Mouse (Mus musculus) midbrain, embryonic 15.5 days (tissue): Measurements from ENCODE around the gene Mlkl. TPM values are rescaled to one million over a fixed set of nuclear protein-coding genes. Genes with fewer than 3 reads are reported as not detected.
"Not testable (repeated sequence)": the region's sequence is repeated elsewhere in the genome, so short reads cannot be mapped to it uniquely, and the experiment has no call there.

Experiments
- ATAC-seq: fragments of 200-750 bp; cut with Nextera tagmentation; replicated peaks from 2 replicates; pipeline ENCODE4 v1.8.0; 2017; ENCODE audit warnings: moderate TSS enrichment
- H3K27ac ChIP-seq: fragments of 300-500 bp; sonication (generic); 2 replicates; pipeline ENCODE4 v1.5.1; 2015; ENCODE audit warnings: mild to moderate bottlenecking, inconsistent platforms
- H3K27me3 ChIP-seq: fragments of 300-500 bp; sonication (generic); replicated peaks from 2 replicates; pipeline ENCODE4 v1.6.1; 2015; ENCODE audit warnings: inconsistent platforms
- H3K36me3 ChIP-seq: fragments of 300-500 bp; sonication (generic); replicated peaks from 2 replicates; pipeline ENCODE4 v1.6.1; 2015; ENCODE audit warnings: inconsistent platforms
- H3K4me1 ChIP-seq: fragments of 300-500 bp; sonication (generic); 2 replicates; pipeline ENCODE4 v1.6.1; 2015; ENCODE audit warnings: inconsistent platforms
- H3K4me2 ChIP-seq: fragments of 300-500 bp; sonication (generic); 2 replicates; pipeline ENCODE4 v1.6.1; 2015; ENCODE audit warnings: inconsistent platforms, mild to moderate bottlenecking, moderate library complexity
- H3K4me3 ChIP-seq: fragments of 300-500 bp; sonication (generic); 2 replicates; pipeline ENCODE4 v1.5.1; 2015; ENCODE audit warnings: mild to moderate bottlenecking, inconsistent platforms
- H3K9ac ChIP-seq: fragments of 300-500 bp; sonication (generic); 2 replicates; pipeline ENCODE4 v1.6.1; 2015; ENCODE audit warnings: mild to moderate bottlenecking, inconsistent platforms
- H3K9me3 ChIP-seq: fragments of 300-500 bp; sonication (generic); 2 replicates; pipeline ENCODE4 v1.6.1; 2016; ENCODE audit warnings: inconsistent platforms
- WGBS: fragments of 180-500 bp; shearing (Covaris S2); methylation state at CpG from one replicate; pipeline ENCODE4 v1.1.7; 2015; ENCODE audit warnings: mixed read lengths; 5-methylcytosine and 5-hydroxymethylcytosine counted together
- polyA plus RNA-seq: library from polyadenylated mRNA; unstranded; fragments of >200 nt; fragmentation: Nextera tagmentation; extraction: Ambion mirVana; gene quantifications from 2 replicates; pipeline ENCODE4 v1.2.1, GENCODE M21; 2015

Gene Mlkl
- polyA plus RNA-seq, 1 experiment from 2014 or later = 0.57 TPM

- Histone ChIP-seq H3K4me3 (no peak overlapping the region), H3K9me3 (no peaks in the 10 kb centered on the region), H3K36me3 (no peaks in the 10 kb centered on the region), H3K27me3 (no peaks in the 10 kb centered on the region), H3K27ac (no peak overlapping the region), H3K4me1 (no peaks in the 10 kb centered on the region), H3K4me2 (no peak overlapping the region), H3K9ac (no peak overlapping the region)
- 24% methylated on average over 5 of the region's 5 CpGs for WGBS
- no peak for ATAC-seq
These were observed 32.8 kb downstream of the Mlkl start for GRCm38 (mm10) chr8:111305031-111305730.

- Histone ChIP-seq H3K4me1 (peaks cover 1% of the 10 kb centered on the region), H3K36me3 (no peaks in the 10 kb centered on the region), H3K9me3 (no peaks in the 10 kb centered on the region), H3K9ac (no peak overlapping the region), H3K27ac (no peak overlapping the region), H3K4me3 (no peak overlapping the region), H3K4me2 (no peak overlapping the region), H3K27me3 (no peaks in the 10 kb centered on the region)
- 90% methylated on average over 3 of the region's 3 CpGs for WGBS
- no peak for ATAC-seq
These were observed 33.6 kb downstream of the Mlkl start for GRCm38 (mm10) chr8:111304359-111304758.

- not testable (repeated sequence) for H3K27me3 ChIP-seq, H3K4me3 ChIP-seq, ATAC-seq, H3K4me2 ChIP-seq, H3K27ac ChIP-seq, H3K9ac ChIP-seq, H3K9me3 ChIP-seq, H3K36me3 ChIP-seq
- 84% methylated on average over 5 of the region's 5 CpGs for WGBS
- H3K4me1 ChIP-seq = peaks cover 10% of the 10 kb centered on the region
These were observed 34.7 kb downstream of the Mlkl start for GRCm38 (mm10) chr8:111303076-111303803.

GRCm38 (mm10) chr8:111300597-111301546 lies 37.1 kb downstream of the Mlkl start:
- H3K27ac ChIP-seq = no peak overlapping the region
- H3K27me3 ChIP-seq = no peaks in the 10 kb centered on the region
- H3K9me3 ChIP-seq = no peaks in the 10 kb centered on the region
- no peaks in the 10 kb centered on the region for H3K36me3 ChIP-seq
- ATAC-seq = no peak
- peak overlapping the region; percentile 45 for H3K4me2 ChIP-seq
- peak overlapping the region; percentile 96 for H3K4me3 ChIP-seq
- no peak overlapping the region for H3K9ac ChIP-seq
- H3K4me1 ChIP-seq = peaks cover 17% of the 10 kb centered on the region
- WGBS = 65% methylated on average over 11 of the region's 11 CpGs

GRCm38 (mm10) chr8:111299821-111300568 lies 38.0 kb downstream of the Mlkl start, which contains the start of gene Rfwd3:
TSS of gene Rfwd3 (minus strand) at chr8:111300222.
- H3K36me3 ChIP-seq = no peaks in the 10 kb centered on the region
- no peaks in the 10 kb centered on the region for H3K9me3 ChIP-seq
- WGBS = under 1% methylated on average over 66 of the region's 67 CpGs

GRCm38 (mm10) chr8:111299363-111299820 lies 38.6 kb downstream of the Mlkl start:
- Histone ChIP-seq H3K36me3 (0 out of 2 replicates have a peak, but pooled peaks cover 1% of the 10 kb centered on the region), H3K9ac (peak overlapping the region; percentile 86), H3K4me3 (peak overlapping the region; percentile 96), H3K27ac (peak overlapping the region; percentile 80), H3K4me2 (peak overlapping the region; percentile 64), H3K4me1 (peaks cover 17% of the 10 kb centered on the region), H3K9me3 (no peaks in the 10 kb centered on the region), H3K27me3 (no peaks in the 10 kb centered on the region)
- under 1% methylated on average over 28 of the region's 28 CpGs for WGBS
- no peak for ATAC-seq

More at GRCm38 (mm10) chr8:111299821-111300568, 38.0 kb downstream of the Mlkl start, which contains the start of gene Rfwd3:
- Histone ChIP-seq H3K9ac (peak within 1 kb of the TSS; percentile 86), H3K4me2 (peak within 1 kb of the TSS; percentile 64), H3K4me3 (peak within 1 kb of the TSS; percentile 96), H3K27me3 (no peaks in the 10 kb centered on the region), H3K27ac (peak within 1 kb of the TSS; percentile 80), H3K4me1 (peaks cover 17% of the 10 kb centered on the region)
- peak; percentile 100 for ATAC-seq

- Histone ChIP-seq H3K4me2 (no peak overlapping the region), H3K9ac (no peak overlapping the region), H3K27ac (no peak overlapping the region), H3K9me3 (no peaks in the 10 kb centered on the region), H3K4me3 (no peak overlapping the region), H3K27me3 (no peaks in the 10 kb centered on the region), H3K4me1 (peaks cover 17% of the 10 kb centered on the region), H3K36me3 (peaks cover 8% of the 10 kb centered on the region; the same call in 1 of the 2 replicates)
- WGBS = 90% methylated on average over 1 of the region's 1 CpGs
- ATAC-seq = no peak
These were observed 40.0 kb downstream of the Mlkl start for GRCm38 (mm10) chr8:111298011-111298410.

GRCm38 (mm10) chr8:111291733-111292132 lies 46.2 kb downstream of the Mlkl start:
- H3K4me3 ChIP-seq = no peak overlapping the region
- H3K27ac ChIP-seq = no peak overlapping the region
- no peak overlapping the region for H3K9ac ChIP-seq
- H3K4me1 ChIP-seq = no peaks in the 10 kb centered on the region
- peaks cover 23% of the 10 kb centered on the region; the same call in 1 of the 2 replicates for H3K36me3 ChIP-seq
- ATAC-seq = no peak
- H3K4me2 ChIP-seq = no peak overlapping the region
- WGBS = 95% methylated on average over 7 of the region's 7 CpGs
- H3K9me3 ChIP-seq = no peaks in the 10 kb centered on the region
- no peaks in the 10 kb centered on the region for H3K27me3 ChIP-seq

GRCm38 (mm10) chr8:111290586-111290985 lies 47.4 kb downstream of the Mlkl start:
- Histone ChIP-seq H3K4me1 (no peaks in the 10 kb centered on the region), H3K27ac (no peak overlapping the region), H3K9ac (no peak overlapping the region), H3K9me3 (no peaks in the 10 kb centered on the region), H3K27me3 (no peaks in the 10 kb centered on the region), H3K4me2 (no peak overlapping the region), H3K36me3 (peaks cover 30% of the 10 kb centered on the region; the same call in 1 of the 2 replicates), H3K4me3 (no peak overlapping the region)
- no peak for ATAC-seq
- WGBS = 98% methylated on average over 7 of the region's 7 CpGs

GRCm38 (mm10) chr8:111285603-111286002 lies 52.4 kb downstream of the Mlkl start:
- Histone ChIP-seq H3K9me3 (no peaks in the 10 kb centered on the region), H3K4me1 (no peaks in the 10 kb centered on the region), H3K27ac (no peak overlapping the region), H3K27me3 (no peaks in the 10 kb centered on the region), H3K4me2 (no peak overlapping the region), H3K4me3 (no peak overlapping the region), H3K36me3 (peaks cover 33% of the 10 kb centered on the region; the same call in 1 of the 2 replicates), H3K9ac (no peak overlapping the region)
- ATAC-seq = no peak
- 97% methylated on average over 4 of the region's 4 CpGs for WGBS

GRCm38 (mm10) chr8:111282093-111282492 lies 55.9 kb downstream of the Mlkl start:
- Histone ChIP-seq H3K4me3 (no peak overlapping the region), H3K4me2 (no peak overlapping the region), H3K27me3 (no peaks in the 10 kb centered on the region), H3K4me1 (no peaks in the 10 kb centered on the region), H3K9ac (no peak overlapping the region), H3K36me3 (peaks cover 39% of the 10 kb centered on the region; the same call in 1 of the 2 replicates), H3K9me3 (no peaks in the 10 kb centered on the region), H3K27ac (no peak overlapping the region)
- 93% methylated on average over 3 of the region's 3 CpGs for WGBS
- no peak for ATAC-seq
